ENCODE assay signal across 8 mouse cellular contexts in the genomic region with DNA sequence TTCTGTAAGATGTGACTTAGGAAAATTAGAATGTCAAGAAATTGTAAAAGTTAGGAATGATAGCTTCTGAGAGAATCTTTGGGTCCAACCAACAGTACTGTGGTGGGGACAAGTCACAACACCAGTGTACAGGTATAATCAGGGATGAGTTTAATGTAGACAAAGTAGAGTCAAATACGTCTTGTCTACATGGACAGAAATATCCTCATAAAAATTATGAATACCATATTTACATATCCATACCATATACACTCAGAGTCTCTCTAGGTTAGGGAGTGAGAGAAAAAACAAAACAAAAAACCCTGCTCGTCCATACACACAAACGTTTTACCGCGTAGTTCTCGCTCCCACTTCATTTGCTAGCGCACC. TPM values are rescaled to one million over a fixed set of nuclear protein-coding genes. Genes with fewer than 3 reads are reported as not detected.
A peak's percentile ranks its signal among the peaks of the same experiment; 100 is the strongest.
DNase-seq lines count a peak whose midpoint lies in the region; ATAC-seq and TF ChIP-seq lines count a peak whose summit lies in the region.

No protein-coding gene starts in this region.

- TF ChIP-seq POLR2A in cerebellum, adult 2 months (IDR thresholded peaks at IDR 0.05; ENCODE audit: borderline replicate concordance, insufficient read depth, low read length): no peak
- TF ChIP-seq POLR2A in spleen, adult 2 months (IDR thresholded peaks at IDR 0.05; ENCODE audit: low read depth, low read length): no peak

- H3K27me3 ChIP-seq in cerebellum, adult 2 months (ENCODE audit: control insufficient read depth, insufficient read depth, low read length): no peaks in the 10 kb centered on the region
- peaks cover 7% of the 10 kb centered on the region; the same call in 1 of the 2 replicates for H3K27me3 ChIP-seq in spleen, adult 2 months (ENCODE audit: control insufficient read depth, insufficient read depth, low read length)
- H3K27me3 ChIP-seq in liver, embryonic 11.5 days (replicated peaks; ENCODE audit: control insufficient read depth, insufficient read depth, low read length): no peaks in the 10 kb centered on the region

- peak overlapping the region; percentile 83 for H3K9ac ChIP-seq in liver, embryonic 11.5 days (ENCODE audit: low read depth, low read length)

- H3K9me3 ChIP-seq in liver, embryonic 11.5 days (ENCODE audit: control insufficient read depth, low read length): no peaks in the 10 kb centered on the region

- H3K4me2 ChIP-seq in liver, embryonic 11.5 days: peak overlapping the region; percentile 65

- no peaks in the 10 kb centered on the region for H3K36me3 ChIP-seq in spleen, adult 2 months (ENCODE audit: control insufficient read depth, insufficient read depth, low read length)
- no peaks in the 10 kb centered on the region for H3K36me3 ChIP-seq in liver, embryonic 11.5 days (ENCODE audit: control insufficient read depth, insufficient read depth, low read length)

- peaks cover 3% of the 10 kb centered on the region; the same call in 1 of the 2 replicates for H3K4me1 ChIP-seq in cerebellum, adult 2 months (ENCODE audit: control insufficient read depth, insufficient read depth, low read length)
- H3K4me1 ChIP-seq in spleen, adult 2 months (ENCODE audit: control insufficient read depth, insufficient read depth, insufficient read length): no peaks in the 10 kb centered on the region
- peaks cover 10% of the 10 kb centered on the region; the same call in 1 of the 2 replicates for H3K4me1 ChIP-seq in liver, embryonic 11.5 days (replicated peaks; ENCODE audit: control insufficient read depth, insufficient read depth, low read length)

- intact Hi-C loops in left cerebral cortex, postnatal 25 days (cut with DNase I): loop anchor here (5.0 kb wide), 1 partner anchor 85 kb away; no protein-coding TSS in a partner anchor

- WGBS in cerebellum, adult 2 months: 3% methylated on average over 7 of the region's 7 CpGs
- 5% methylated on average over 7 of the region's 7 CpGs for WGBS in spleen, adult 2 months
- 2% methylated on average over 7 of the region's 7 CpGs for WGBS in liver, embryonic 11.5 days

- peak overlapping the region; percentile 70 for H3K27ac ChIP-seq in cerebellum, adult 2 months (ENCODE audit: insufficient read depth, low read length)
- H3K27ac ChIP-seq in spleen, adult 2 months (ENCODE audit: insufficient read depth, low read length): no peak overlapping the region
- H3K27ac ChIP-seq in liver, embryonic 11.5 days (ENCODE audit: low read depth, low read length): no peak overlapping the region

- no peak for DNase-seq in cerebellum, adult 2 months
- DNase-seq in cerebellum, adult 9-11 months: no peak
- DNase-seq in spleen, adult 2 months (ENCODE audit: low read depth in 1 of 2, low spot score in 2 of 2): no peak
- DNase-seq in spleen, adult 18-20 months: no peak
- DNase-seq in liver, embryonic 11.5 days (ENCODE audit: low spot score): no peak
- no peak for DNase-seq in ovary, postnatal 36 days (ENCODE audit: low spot score)
- DNase-seq in left cerebral cortex, postnatal 25 days (ENCODE audit: low spot score in 2 of 2): no peak
- no peak for DNase-seq in kidney, postnatal 14 days

- TF ChIP-seq CTCF in cerebellum, adult 2 months (IDR thresholded peaks at IDR 0.05; ENCODE audit: borderline replicate concordance, insufficient read depth, low read depth, low read length): no peak
- TF ChIP-seq CTCF in spleen, adult 2 months (IDR thresholded peaks at IDR 0.05; ENCODE audit: extremely low read depth, insufficient read depth, insufficient read length, insufficient replicate concordance): no peak

- H3K4me3 ChIP-seq in cerebellum, adult 2 months (replicated peaks; ENCODE audit: insufficient read depth, low read depth, low read length): peak overlapping the region; percentile 91
- peak overlapping the region; percentile 63 for H3K4me3 ChIP-seq in spleen, adult 2 months (ENCODE audit: extremely low read depth, insufficient read depth, insufficient read length)
- H3K4me3 ChIP-seq in liver, embryonic 11.5 days (ENCODE audit: low read depth, low read length): peak overlapping the region; percentile 93

- ATAC-seq in liver, embryonic 11.5 days (replicated peaks; ENCODE audit: low FRiP score): no peak

RNA-seq across cellular contexts. Expression of gene March8, which starts 0.4 kb away (rescaled TPM):
- polyA plus RNA-seq in cerebellum, adult 2 months (2012; rRNA removed): 80.9 and 84.5 TPM in 2 replicates
- 24.1 and 36.7 TPM in 2 replicates for polyA plus RNA-seq in spleen, adult 2 months (2012; rRNA removed)
- polyA plus RNA-seq in liver, embryonic 11.5 days (2014; fragmentation: Nextera tagmentation; extraction: Ambion mirVana): 41.3 and 43.4 TPM in 2 replicates
- total RNA-seq in left cerebral cortex, postnatal 25 days (2021): 10 to 100 TPM; 45.7 to 48.9 TPM
